Comparison of ENCODE assay signal across 9 mouse cellular contexts in the genomic region with DNA sequence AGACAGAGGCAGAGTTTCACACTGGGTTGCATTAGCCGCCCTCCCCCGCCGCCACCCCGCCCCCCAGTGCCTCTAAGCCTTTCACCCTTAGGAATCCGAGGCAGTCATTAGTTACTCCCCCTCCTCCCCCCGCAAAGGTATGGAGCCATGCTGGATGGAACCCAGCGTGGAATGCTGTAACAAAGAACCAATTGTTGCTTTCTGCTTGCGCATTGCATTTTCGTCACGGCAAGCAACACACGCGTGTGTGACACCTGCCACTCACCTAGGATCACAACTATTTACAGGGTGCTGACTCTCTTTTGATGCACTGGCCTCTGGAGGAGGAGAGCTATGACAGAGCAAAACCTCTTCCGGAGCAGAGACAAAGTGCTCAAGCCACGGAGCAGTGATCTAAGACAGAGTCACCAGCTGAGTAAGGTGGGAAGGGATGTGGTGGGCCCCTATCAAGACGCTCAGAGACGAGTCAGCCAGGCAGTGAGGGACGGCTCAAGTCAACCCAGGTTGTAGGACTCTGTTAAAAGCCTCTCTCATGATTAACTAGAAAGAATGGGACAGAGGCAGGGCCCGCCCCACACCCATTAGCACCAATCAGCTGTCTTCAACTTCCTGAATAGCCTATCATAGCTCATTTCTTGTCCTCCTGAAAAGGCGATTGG. TPM values are rescaled to one million over a fixed set of nuclear protein-coding genes. Genes with fewer than 3 reads are reported as not detected.
DNase-seq lines count a peak whose midpoint lies in the region; ATAC-seq and TF ChIP-seq lines count a peak whose summit lies in the region.
"Had no signal": no experiment of that assay in that cellular context is flagged by ENCODE, and none has a peak within 500 bp of the region (broad histone marks: within the 10 kb centered on the region; RNA-seq: fewer than 3 reads in every experiment).

No protein-coding gene starts in this region.

- H3K9me3 ChIP-seq in ES-E14 (ENCODE audit: control insufficient read depth, insufficient read depth, low read depth, low read length): no peaks in the 10 kb centered on the region
- no peaks in the 10 kb centered on the region for H3K9me3 ChIP-seq in forebrain, embryonic 12.5 days
- no peaks in the 10 kb centered on the region for H3K9me3 ChIP-seq in lung, embryonic 15.5 days
- no peaks in the 10 kb centered on the region for H3K9me3 ChIP-seq in neural tube, embryonic 15.5 days (replicated peaks)

- H3K27ac ChIP-seq in ES-E14 (ENCODE audit: insufficient read depth, low read depth, low read length, poor library complexity, severe bottlenecking): peak overlapping the region; percentile 73
- peak overlapping the region; percentile 79 for H3K27ac ChIP-seq in forebrain, embryonic 12.5 days
- H3K27ac ChIP-seq in lung, embryonic 15.5 days: peak overlapping the region; percentile 90
- peak overlapping the region; percentile 35; the same call in 1 of the 2 replicates for H3K27ac ChIP-seq in neural tube, embryonic 15.5 days (replicated peaks)

- intact Hi-C loops in heart, postnatal 36 days (cut with DNase I): loop anchor here (1.0 to 5.0 kb wide), 3 partner anchors 71 to 158 kb away; no protein-coding TSS in a partner anchor

- peak overlapping the region; percentile 52 to 60 for H3K4me3 ChIP-seq in ES-E14 (ENCODE audit: insufficient read depth in 1 of 2, low read depth in 1 of 2, low read length in 2 of 2, poor library complexity in 1 of 2, severe bottlenecking in 1 of 2)
- H3K4me3 ChIP-seq in forebrain, embryonic 12.5 days (replicated peaks): peak overlapping the region; percentile 46
- peak overlapping the region; percentile 44 for H3K4me3 ChIP-seq in lung, embryonic 15.5 days
- peak overlapping the region; percentile 48 for H3K4me3 ChIP-seq in neural tube, embryonic 15.5 days (replicated peaks)

- peak; percentile 78; the same call in 1 of the 2 replicates for ATAC-seq in cerebellum, adult (ENCODE audit: insufficient number of reproducible peaks, low FRiP score, low TSS enrichment)
- peak; percentile 95 for ATAC-seq in forebrain, embryonic 12.5 days (ENCODE audit: low FRiP score)
- peak; percentile 91 for ATAC-seq in lung, embryonic 15.5 days (ENCODE audit: borderline replicate concordance, extremely low read depth, low FRiP score, low TSS enrichment)
- peak; percentile 94 for ATAC-seq in neural tube, embryonic 15.5 days (ENCODE audit: low FRiP score)

- WGBS in forebrain, embryonic 12.5 days: under 1% methylated on average over 19 of the region's 19 CpGs
- 1% methylated on average over 19 of the region's 19 CpGs for WGBS in large intestine, adult 2 months
- WGBS in lung, embryonic 15.5 days: 1% methylated on average over 19 of the region's 19 CpGs
- under 1% methylated on average over 19 of the region's 19 CpGs for WGBS in neural tube, embryonic 15.5 days

- H3K36me3 ChIP-seq in ES-E14 (ENCODE audit: control insufficient read depth, insufficient read depth, low read length, poor library complexity, severe bottlenecking): no peaks in the 10 kb centered on the region
- no peaks in the 10 kb centered on the region for H3K36me3 ChIP-seq in forebrain, embryonic 12.5 days (replicated peaks)
- no peaks in the 10 kb centered on the region for H3K36me3 ChIP-seq in lung, embryonic 15.5 days
- no peaks in the 10 kb centered on the region for H3K36me3 ChIP-seq in neural tube, embryonic 15.5 days

- peak overlapping the region; percentile 67 for H3K4me2 ChIP-seq in forebrain, embryonic 12.5 days
- peak overlapping the region; percentile 79 for H3K4me2 ChIP-seq in lung, embryonic 15.5 days
- peak overlapping the region; percentile 94 for H3K4me2 ChIP-seq in neural tube, embryonic 15.5 days

- peak overlapping the region; percentile 71 for H3K9ac ChIP-seq in ES-E14 (ENCODE audit: insufficient read depth, low read depth, low read length, poor library complexity, severe bottlenecking)
- peak overlapping the region; percentile 43 for H3K9ac ChIP-seq in forebrain, embryonic 12.5 days
- peak overlapping the region; percentile 45 for H3K9ac ChIP-seq in lung, embryonic 15.5 days
- peak overlapping the region; percentile 45 for H3K9ac ChIP-seq in neural tube, embryonic 15.5 days (replicated peaks)

- in situ Hi-C loops in ES-E14 (cut with MboI; ENCODE audit: low sequenced_read_pairs in 2 of 2, unreplicated experiment in 2 of 2): loop anchor here in 1 of 2 experiments (10.0 kb wide), 1 partner anchor 144 kb away; no protein-coding TSS in a partner anchor

- peak; percentile 81 for DNase-seq in ES-E14 (ENCODE audit: low read depth, low spot score)
- peak; percentile 72 to 73 for DNase-seq in heart, postnatal 36 days
- peak; percentile 73 for DNase-seq in large intestine, adult 2 months (ENCODE audit: low read depth, low spot score)
- peak; percentile 76 for DNase-seq in testis, postnatal 10 days (ENCODE audit: low spot score)

- peaks cover 5 to 15% of the 10 kb centered on the region in 2 experiments; a peak in 3 of 4 replicates for H3K4me1 ChIP-seq in ES-E14 (ENCODE audit: control insufficient read depth in 2 of 2, insufficient read depth in 2 of 2, low read length in 2 of 2, poor library complexity in 1 of 2)
- peaks cover 9% of the 10 kb centered on the region for H3K4me1 ChIP-seq in forebrain, embryonic 12.5 days
- peaks cover 20% of the 10 kb centered on the region; the same call in 1 of the 2 replicates for H3K4me1 ChIP-seq in lung, embryonic 15.5 days
- H3K4me1 ChIP-seq in neural tube, embryonic 15.5 days: peaks cover 11% of the 10 kb centered on the region

- 0 out of 2 replicates have a peak, but pooled peaks cover 11% of the 10 kb centered on the region for H3K27me3 ChIP-seq in forebrain, embryonic 12.5 days
- H3K27me3 ChIP-seq in lung, embryonic 15.5 days: no peaks in the 10 kb centered on the region
- no peaks in the 10 kb centered on the region for H3K27me3 ChIP-seq in neural tube, embryonic 15.5 days (replicated peaks)

TF ChIP-seq in ES-E14, 5 proteins besides CTCF, POLR2A, EP300 and RAD21:
- no peak for TF ChIP-seq ZNF384 (IDR thresholded peaks at IDR 0.05; ENCODE audit: low read depth, low read length)
- TF ChIP-seq CHD2 (IDR thresholded peaks at IDR 0.05; ENCODE audit: low read depth, low read length): peak; percentile 90

RNA-seq across cellular contexts. Expression of a gene that starts 30.7 kb away (rescaled TPM):
- total RNA-seq in ES-E14 (2012; rRNA removed): 32.6 and 37.4 TPM in 2 replicates
- polyA plus RNA-seq in forebrain, embryonic 12.5 days (2016; fragmentation: Nextera tagmentation; extraction: Ambion mirVana): 45.4 and 49.6 TPM in 2 replicates
- total RNA-seq in heart, postnatal 36 days (2021): 10 to 100 TPM; 33.0 to 33.8 TPM
- 7.3 and 7.4 TPM in 2 replicates for polyA plus RNA-seq in large intestine, adult 2 months (2012; rRNA removed)
- 38.5 and 41.8 TPM in 2 replicates for polyA plus RNA-seq in lung, embryonic 15.5 days (2015; fragmentation: Nextera tagmentation; extraction: Ambion mirVana)
- polyA plus RNA-seq in neural tube, embryonic 15.5 days (2015; fragmentation: Nextera tagmentation; extraction: Ambion mirVana): 29.3 and 31.6 TPM in 2 replicates

RNA-seq across cellular contexts. Expression of a gene that starts 49.5 kb away (rescaled TPM):
- not detected in 2 replicates for total RNA-seq in ES-E14 (2012; rRNA removed)
- polyA plus RNA-seq in forebrain, embryonic 12.5 days (2016; fragmentation: Nextera tagmentation; extraction: Ambion mirVana): 1.7 TPM in 1 of 2 replicates, not detected in the other
- not detected for total RNA-seq in heart, postnatal 36 days (2021)
- polyA plus RNA-seq in large intestine, adult 2 months (2012; rRNA removed): not detected in 2 replicates
- polyA plus RNA-seq in lung, embryonic 15.5 days (2015; fragmentation: Nextera tagmentation; extraction: Ambion mirVana): 4.1 TPM in 1 of 2 replicates, not detected in the other
- not detected in 2 replicates for polyA plus RNA-seq in neural tube, embryonic 15.5 days (2015; fragmentation: Nextera tagmentation; extraction: Ambion mirVana)
- total RNA-seq: layer of hippocampus, adult 18-20 months had no signal

Comparison
In these comparisons a context has a peak if more than half of its experiments do, and no peak if none do; other contexts are left out.
1. Peak in every context shown above with its lines: DNase-seq, ATAC-seq, H3K4me3 ChIP-seq and H3K27ac ChIP-seq.
2. H3K27ac ChIP-seq: peak in every context shown above with its lines; median percentile 90 in lung, embryonic 15.5 days; 79 in forebrain, embryonic 12.5 days; 73 in ES-E14; 35 in neural tube, embryonic 15.5 days.